Mouse (Mus musculus) limb, embryonic 11.5 days (tissue): ENCODE measurements around the gene Msi2. TPM values are rescaled to one million over a fixed set of nuclear protein-coding genes. Genes with fewer than 3 reads are reported as not detected.

Experiments used
- ATAC-seq: fragments of 200-750 bp; cut with Nextera tagmentation; 2 replicates; pipeline ENCODE4 v1.8.0; 2017; ENCODE audit warnings: low read depth; ENCODE audit not compliant: insufficient number of reproducible peaks, low FRiP score, low TSS enrichment
- DNase-seq: peaks from one replicate; pipeline ENCODE4 v3.0.0-alpha.2; 2015; ENCODE audit warnings: low spot score
- H3K27ac ChIP-seq: fragments of 300-500 bp; sonication (generic); replicated peaks from 2 replicates; pipeline ENCODE4 v1.5.1; 2014; ENCODE audit warnings: low read depth, mild to moderate bottlenecking, low read length
- H3K27me3 ChIP-seq: fragments of 300-500 bp; sonication (generic); 2 replicates; pipeline ENCODE4 v1.6.1; 2014; ENCODE audit warnings: mild to moderate bottlenecking, low read length, mixed read lengths; ENCODE audit not compliant: control insufficient read depth, insufficient read depth
- H3K36me3 ChIP-seq: fragments of 300-500 bp; sonication (generic); 2 replicates; pipeline ENCODE4 v1.6.1; 2014; ENCODE audit warnings: mild to moderate bottlenecking, low read length, moderate library complexity, mixed read lengths; ENCODE audit not compliant: control insufficient read depth, insufficient read depth
- H3K4me1 ChIP-seq: fragments of 300-500 bp; sonication (generic); 2 replicates; pipeline ENCODE4 v1.6.1; 2014; ENCODE audit warnings: low read length, mixed read lengths; ENCODE audit not compliant: control insufficient read depth, insufficient read depth
- H3K4me2 ChIP-seq: fragments of 300-500 bp; sonication (generic); 2 replicates; pipeline ENCODE4 v1.6.1; 2014; ENCODE audit warnings: low read depth, mild to moderate bottlenecking, moderate library complexity; ENCODE audit not compliant: severe bottlenecking
- H3K4me3 ChIP-seq: fragments of 300-500 bp; sonication (generic); 2 replicates; pipeline ENCODE4 v1.5.1; 2014; ENCODE audit warnings: low read depth, low read length
- H3K9ac ChIP-seq: fragments of 300-500 bp; sonication (generic); 2 replicates; pipeline ENCODE4 v1.6.1; 2014; ENCODE audit warnings: mild to moderate bottlenecking, low read length
- H3K9me3 ChIP-seq: fragments of 300-500 bp; sonication (generic); 2 replicates; pipeline ENCODE4 v1.6.1; 2016; ENCODE audit warnings: low read length; ENCODE audit not compliant: control insufficient read depth
- WGBS: fragments of 180-500 bp; shearing (Covaris S2); extraction: QIAGEN DNeasy Blood & Tissue Kit; methylation state at CpG from one replicate; pipeline ENCODE4 v1.1.7; 2014; 5-methylcytosine and 5-hydroxymethylcytosine counted together
- polyA plus RNA-seq: library from polyadenylated mRNA; unstranded; fragments of >200 nt; fragmentation: Nextera tagmentation; extraction: Ambion mirVana; gene quantifications from 2 replicates; pipeline ENCODE4 v1.2.1, GENCODE M21; 2014

Msi2 gene
- polyA plus RNA-seq, 1 experiment from 2014 or later = 18.1 TPM

DNA sequence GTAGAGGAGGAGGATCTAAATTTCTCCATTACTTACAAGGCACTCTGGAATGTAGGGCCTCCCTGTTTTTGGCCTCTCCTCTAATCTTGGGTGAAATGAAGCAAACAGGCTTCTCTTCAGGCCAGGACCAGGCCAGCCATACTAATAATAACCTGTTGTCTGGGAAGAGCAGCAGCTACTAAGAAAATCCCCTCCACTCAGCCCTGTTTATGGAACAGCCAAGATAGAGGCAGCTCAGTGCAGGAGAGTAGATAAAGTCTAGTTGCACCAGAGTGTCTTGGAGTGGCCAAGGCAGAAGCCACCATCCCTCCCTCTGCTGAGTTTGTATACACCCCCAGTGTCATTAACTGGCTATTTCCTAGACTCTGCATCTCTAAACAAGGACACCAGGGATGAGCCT is 247.7 kb downstream of the Msi2 start:
- H3K36me3 ChIP-seq = no peaks in the 10 kb centered on the region
- DNase-seq (no peak), ATAC-seq (no peak)
- H3K27me3 ChIP-seq = no peaks in the 10 kb centered on the region
- H3K4me3 ChIP-seq = no peak overlapping the region
- H3K9ac ChIP-seq = no peak overlapping the region
- no peaks in the 10 kb centered on the region for H3K9me3 ChIP-seq
- no peak overlapping the region for H3K27ac ChIP-seq
- peaks cover 18% of the 10 kb centered on the region for H3K4me1 ChIP-seq
- no peak overlapping the region for H3K4me2 ChIP-seq

DNA sequence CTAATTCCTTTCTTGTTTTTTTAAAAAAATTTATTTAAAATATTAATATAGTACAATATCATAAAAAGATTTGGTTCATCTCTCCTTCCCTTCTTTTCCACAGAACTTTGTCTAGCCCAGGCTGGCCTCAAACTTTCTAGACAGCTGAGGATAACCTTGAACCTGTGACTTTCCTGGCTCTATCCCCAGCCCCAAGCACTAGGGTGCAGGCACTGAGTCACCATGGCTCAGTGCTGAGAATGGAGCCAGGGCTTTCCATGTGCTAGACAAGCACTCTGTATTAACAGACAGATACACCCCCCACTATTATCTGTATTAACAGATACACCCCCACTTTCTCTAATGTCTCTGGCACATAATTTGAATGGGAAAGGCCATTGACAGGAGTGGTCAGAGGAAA is 249.3 kb downstream of the Msi2 start:
- no peak for DNase-seq
- H3K9ac ChIP-seq = no peak overlapping the region
- no peaks in the 10 kb centered on the region for H3K27me3 ChIP-seq
- H3K4me2 ChIP-seq = no peak overlapping the region
- no peak for ATAC-seq
- H3K4me3 ChIP-seq = no peak overlapping the region
- no peak overlapping the region for H3K27ac ChIP-seq
- H3K36me3 ChIP-seq = no peaks in the 10 kb centered on the region; the same call in 1 of the 2 replicates
- H3K4me1 ChIP-seq = peaks cover 18% of the 10 kb centered on the region
- H3K9me3 ChIP-seq = no peaks in the 10 kb centered on the region

DNA sequence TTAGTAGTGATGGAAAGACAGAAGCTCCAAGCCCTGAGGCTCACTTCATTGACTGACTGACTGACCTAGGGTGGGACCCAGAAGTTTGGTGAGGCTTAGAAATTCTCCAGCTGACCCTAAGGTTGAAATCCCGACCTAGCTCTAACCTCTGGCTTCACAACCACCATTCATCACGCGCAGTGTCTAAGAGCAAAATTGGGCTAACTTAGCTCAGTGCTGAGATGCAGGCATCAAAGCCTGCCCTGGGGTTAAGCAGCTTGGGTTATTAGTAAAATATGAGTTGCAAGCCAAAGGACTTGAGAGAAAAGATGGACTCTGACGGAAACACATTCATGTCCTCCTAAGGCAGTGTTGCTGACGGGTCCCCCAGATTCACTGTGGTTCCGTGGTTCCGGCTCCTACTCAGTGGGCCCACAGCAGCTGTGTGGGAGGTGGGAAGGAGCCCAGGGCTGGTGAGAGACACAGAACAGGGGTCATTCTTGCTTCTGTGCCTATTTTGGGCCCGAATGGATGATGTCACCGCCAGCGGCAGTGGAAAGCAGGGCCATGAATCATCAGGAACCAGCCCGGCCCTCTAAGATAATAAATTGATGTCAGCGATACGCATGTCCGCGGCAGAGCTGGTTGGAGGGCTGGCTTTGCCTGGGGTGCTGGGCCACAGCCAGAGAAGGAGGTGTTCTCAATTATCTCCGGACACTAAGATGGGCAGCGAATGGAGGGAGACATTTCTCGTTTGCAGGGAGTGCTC is 250.6 kb downstream of the Msi2 start:
- Histone ChIP-seq H3K27me3 (no peaks in the 10 kb centered on the region), H3K9ac (no peak overlapping the region), H3K4me2 (no peak overlapping the region), H3K9me3 (no peaks in the 10 kb centered on the region), H3K27ac (no peak overlapping the region), H3K4me3 (no peak overlapping the region), H3K4me1 (peaks cover 11% of the 10 kb centered on the region), H3K36me3 (no peaks in the 10 kb centered on the region; the same call in 1 of the 2 replicates)
- no peak for ATAC-seq
- no peak for DNase-seq
- 41% methylated on average over 18 of the region's 18 CpGs for WGBS

DNA sequence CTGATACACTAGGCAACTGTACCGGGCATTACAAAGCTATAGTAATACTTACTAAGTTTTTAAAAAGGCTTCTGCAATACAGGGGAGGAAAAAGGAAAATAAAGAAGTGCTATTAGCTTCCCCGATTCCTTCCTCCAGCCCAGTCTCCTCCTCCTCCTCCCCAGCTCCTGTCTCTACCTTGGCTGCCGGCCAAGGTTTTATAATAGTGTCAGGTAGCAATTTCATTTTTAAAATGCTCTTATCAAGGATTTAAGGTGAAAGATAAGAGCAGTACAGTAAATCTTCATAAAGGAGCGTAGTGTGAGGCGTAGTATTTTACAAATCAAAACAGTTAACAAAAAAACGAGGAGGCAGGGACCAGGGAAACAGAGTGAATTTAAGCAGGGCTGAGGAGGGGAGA is 254.4 kb downstream of the Msi2 start:
- no peak for ATAC-seq
- Histone ChIP-seq H3K4me2 (no peak overlapping the region), H3K27me3 (no peaks in the 10 kb centered on the region), H3K4me1 (peaks cover 24% of the 10 kb centered on the region), H3K4me3 (no peak overlapping the region), H3K36me3 (no peaks in the 10 kb centered on the region; the same call in 1 of the 2 replicates), H3K27ac (no peak overlapping the region), H3K9me3 (no peaks in the 10 kb centered on the region), H3K9ac (no peak overlapping the region)
- 90% methylated on average over 6 of the region's 6 CpGs for WGBS
- no peak for DNase-seq

DNA sequence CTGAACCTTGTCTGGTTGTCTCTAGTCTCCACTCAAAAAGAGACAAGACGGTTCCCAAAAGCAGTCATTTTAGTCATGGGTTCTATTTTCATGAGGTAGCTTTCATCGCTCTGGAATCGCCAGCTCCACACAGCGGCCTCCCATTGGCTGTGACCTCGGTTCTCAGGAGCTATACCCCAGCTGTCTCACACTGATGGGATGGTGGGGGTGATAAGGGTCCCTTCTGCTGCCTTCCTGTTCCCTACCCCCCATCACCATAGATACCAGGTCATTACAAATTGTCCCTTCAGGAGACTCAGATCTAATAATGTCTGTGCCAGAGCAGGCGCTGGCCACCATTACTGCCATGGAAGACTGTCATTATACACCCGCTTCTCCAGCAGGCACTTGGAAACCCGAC is 255.5 kb downstream of the Msi2 start:
- DNase-seq (no peak), ATAC-seq (no peak)
- Histone ChIP-seq H3K9ac (no peak overlapping the region), H3K36me3 (no peaks in the 10 kb centered on the region; the same call in 1 of the 2 replicates), H3K27me3 (no peaks in the 10 kb centered on the region), H3K4me1 (peaks cover 23% of the 10 kb centered on the region), H3K27ac (no peak overlapping the region), H3K4me3 (no peak overlapping the region), H3K4me2 (no peak overlapping the region), H3K9me3 (no peaks in the 10 kb centered on the region)
- 90% methylated on average over 8 of the region's 8 CpGs for WGBS

DNA sequence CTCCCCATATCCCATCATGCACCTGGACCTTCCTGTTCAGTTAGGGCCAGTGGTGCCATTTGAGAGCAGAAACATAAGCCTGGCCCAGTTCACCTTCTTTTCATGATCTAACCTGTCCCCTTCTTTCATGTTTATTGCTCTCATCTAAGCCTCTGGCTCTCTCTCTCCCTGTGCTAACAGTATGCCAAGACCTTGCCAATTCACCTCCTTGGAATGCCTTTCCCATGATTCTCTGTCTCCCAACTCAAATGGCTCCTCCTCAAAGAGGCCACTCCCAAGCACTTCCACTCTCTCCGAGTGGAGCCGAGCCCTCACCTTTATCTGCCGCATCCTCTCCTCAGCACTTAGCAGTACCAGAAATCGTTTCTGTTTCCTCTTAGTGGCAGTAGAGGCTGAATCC is 256.7 kb downstream of the Msi2 start:
- Histone ChIP-seq H3K4me3 (no peak overlapping the region), H3K9ac (no peak overlapping the region), H3K4me2 (no peak overlapping the region), H3K27ac (no peak overlapping the region), H3K9me3 (no peaks in the 10 kb centered on the region), H3K27me3 (no peaks in the 10 kb centered on the region), H3K4me1 (peaks cover 32% of the 10 kb centered on the region), H3K36me3 (no peaks in the 10 kb centered on the region; the same call in 1 of the 2 replicates)
- DNase-seq = no peak
- no peak for ATAC-seq
- 91% methylated on average over 4 of the region's 4 CpGs for WGBS

DNA sequence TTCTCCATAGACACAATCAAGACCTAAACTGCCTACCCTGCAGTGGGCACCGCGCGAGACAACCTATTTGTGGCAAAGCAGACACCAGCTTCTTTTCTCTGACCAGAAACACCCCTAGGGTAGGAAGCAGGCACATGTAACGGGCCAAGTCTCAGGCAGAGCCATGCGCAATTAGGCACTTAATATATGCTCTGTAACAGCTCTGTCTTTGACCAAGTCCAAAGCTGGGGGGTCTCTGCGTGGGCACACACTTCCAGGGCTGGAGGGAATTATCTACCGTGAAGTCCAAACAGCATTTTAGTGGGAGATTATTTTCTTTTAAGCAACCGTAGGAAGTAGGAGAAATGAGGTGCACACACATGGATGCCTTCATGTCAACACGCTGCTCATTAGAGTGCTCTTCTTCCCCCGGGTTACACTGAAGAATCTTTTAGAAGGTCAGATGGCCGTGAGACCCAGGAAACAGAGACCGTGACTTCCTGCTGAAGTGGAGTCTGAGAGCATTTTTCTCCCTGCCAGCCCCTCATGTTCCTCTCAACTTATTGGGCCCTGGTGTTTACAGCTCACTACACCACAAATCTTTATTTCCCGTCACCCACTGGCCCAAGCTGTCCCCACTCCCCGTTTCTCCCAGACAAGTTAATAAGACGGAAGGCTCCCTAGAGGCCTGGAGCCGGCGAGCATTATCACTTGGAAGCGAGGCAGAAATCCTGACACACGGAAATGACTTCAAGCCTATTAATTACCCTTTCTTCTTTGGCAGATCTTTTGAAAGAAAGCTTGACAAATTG is 258.2 kb downstream of the Msi2 start:
- WGBS = 21% methylated on average over 19 of the region's 19 CpGs
- DNase-seq (peak; percentile 47), ATAC-seq (no peak)
- no peaks in the 10 kb centered on the region; the same call in 1 of the 2 replicates for H3K36me3 ChIP-seq
- no peak overlapping the region for H3K4me2 ChIP-seq
- H3K9ac ChIP-seq = no peak overlapping the region
- no peak overlapping the region for H3K4me3 ChIP-seq
- H3K27me3 ChIP-seq = no peaks in the 10 kb centered on the region
- no peak overlapping the region; the same call in 1 of the 2 replicates for H3K27ac ChIP-seq
- no peaks in the 10 kb centered on the region for H3K9me3 ChIP-seq
- H3K4me1 ChIP-seq = peaks cover 38% of the 10 kb centered on the region

DNA sequence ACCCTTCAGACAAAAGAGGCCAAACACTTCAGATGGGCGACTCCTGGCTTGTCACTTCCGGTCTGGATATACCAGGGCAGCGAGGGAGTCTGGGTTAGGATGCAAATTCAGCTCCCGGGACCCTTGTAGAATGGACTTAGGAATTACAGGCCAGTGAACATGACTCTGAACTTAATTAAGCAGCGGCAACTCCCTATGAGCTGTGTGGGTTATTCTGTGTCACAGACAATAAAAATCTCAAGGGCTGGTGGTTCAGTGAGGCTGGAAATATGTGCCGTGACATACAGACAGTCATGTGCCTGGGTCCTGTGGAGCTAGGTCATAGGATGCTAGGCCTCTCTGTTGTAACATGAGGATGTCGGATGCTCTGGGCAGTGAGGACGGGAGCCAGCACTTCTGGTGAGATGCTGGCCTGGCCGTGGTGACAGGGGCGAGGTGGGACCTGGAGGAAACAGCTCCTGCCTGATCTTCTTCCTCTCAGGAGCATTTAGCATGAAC is 261.0 kb downstream of the Msi2 start:
- Histone ChIP-seq H3K4me2 (no peak overlapping the region), H3K9me3 (no peaks in the 10 kb centered on the region), H3K27ac (no peak overlapping the region), H3K4me1 (peaks cover 50% of the 10 kb centered on the region), H3K9ac (no peak overlapping the region), H3K27me3 (no peaks in the 10 kb centered on the region), H3K36me3 (no peaks in the 10 kb centered on the region), H3K4me3 (no peak overlapping the region)
- DNase-seq = no peak
- ATAC-seq = no peak
- 65% methylated on average over 10 of the region's 10 CpGs for WGBS
